Mouse (Mus musculus) left cerebral cortex, postnatal 25 days (tissue): ENCODE measurements at regions not wholly inside any gene's neighbourhood (a gene's known extent, or its start where the extent isn't known, plus 50 kb on each side); places are given as distances from the start of the nearest gene placed in this dataset.
"Not testable (repeated sequence)": the region's sequence is repeated elsewhere in the genome, so short reads cannot be mapped to it uniquely, and the experiment has no call there.

Experiments used
- DNase-seq, 2 experiments: peaks; one replicate each; pipeline ENCODE4 v3.0.0; 2022; ENCODE audit warnings: low spot score in 2 of 2, mixed read lengths in 1 of 2
- intact Hi-C: fragments of 180-260 bp; cut with DNase I; formaldehyde crosslinking; loops from one replicate; pipeline ENCODE4 v1.15.1; 2025

GRCm38 (mm10) chr12:70654546-70654945 lies 170.8 kb upstream of the Frmd6 start:
- peak in 1 of 2 experiments; percentile 39 for DNase-seq
- intact Hi-C loops: no loop called here

- intact Hi-C loops: no loop called here
- no peak for DNase-seq
These were observed 169.9 kb upstream of the Frmd6 start for GRCm38 (mm10) chr12:70655411-70655811.

- intact Hi-C loops: no loop called here
- DNase-seq: no peak
These were observed 169.3 kb upstream of the Frmd6 start for GRCm38 (mm10) chr12:70655900-70656544.

DNA sequence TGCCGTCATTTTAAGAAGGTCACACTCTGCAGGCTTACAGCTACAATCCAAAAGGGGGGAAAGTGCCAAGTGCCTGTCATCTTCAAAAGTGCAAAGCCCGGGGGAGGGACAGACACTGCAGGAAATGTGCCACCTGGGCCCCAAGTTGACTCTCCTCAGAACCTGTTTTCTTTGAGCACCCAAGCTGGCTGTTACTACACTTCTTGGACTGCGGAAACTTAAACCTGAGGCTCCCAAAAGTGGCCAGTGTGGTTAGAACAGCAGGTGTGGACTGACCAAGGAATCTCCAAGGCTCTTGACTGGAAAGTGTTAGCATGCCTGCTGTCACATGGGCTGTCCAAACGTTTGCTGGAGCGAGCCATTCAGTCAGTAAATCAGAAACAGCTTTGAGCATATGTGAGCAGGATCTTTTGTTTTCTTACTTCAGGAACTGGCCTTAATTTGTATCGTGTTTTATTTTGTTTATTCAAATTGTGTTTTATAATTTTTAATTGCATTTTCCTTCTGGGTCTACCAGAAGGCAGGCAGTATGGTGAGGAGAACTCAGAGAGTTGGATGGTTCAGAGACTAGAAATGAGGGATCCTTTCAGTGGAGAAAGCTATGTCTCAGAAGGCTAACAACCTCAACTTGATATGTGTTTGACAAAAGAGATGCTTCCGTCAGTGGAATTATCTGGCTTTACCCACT lies 168.4 kb upstream of the Frmd6 start:
- no peak for DNase-seq
- intact Hi-C loops: no loop called here

GRCm38 (mm10) chr12:70657493-70657810 lies 167.9 kb upstream of the Frmd6 start:
- intact Hi-C loops: no loop called here
- no peak for DNase-seq

GRCm38 (mm10) chr12:70658106-70658505 lies 167.2 kb upstream of the Frmd6 start:
- DNase-seq: no peak
- intact Hi-C loops: no loop called here

DNA sequence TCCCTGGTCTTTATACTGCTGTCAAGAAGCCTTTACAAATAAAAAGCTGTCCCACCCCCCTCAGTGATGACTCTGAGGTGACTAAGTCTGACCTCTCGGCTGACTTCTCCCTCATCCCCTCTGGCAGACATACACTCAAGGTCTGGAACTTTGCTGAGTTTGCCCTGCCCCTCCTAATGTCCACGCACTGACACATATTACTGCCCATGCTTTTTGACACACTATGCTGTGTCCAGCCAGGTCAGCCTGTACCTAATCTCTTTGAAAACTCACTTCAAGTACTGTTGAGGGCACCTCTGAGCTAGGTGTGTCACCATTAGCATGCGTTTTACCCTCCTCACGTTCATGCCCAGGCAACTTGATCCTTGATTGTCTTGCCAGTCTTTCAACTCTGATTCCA lies 164.9 kb upstream of the Frmd6 start:
- intact Hi-C loops: no loop called here
- no peak for DNase-seq

GRCm38 (mm10) chr12:70668158-70668557 lies 157.2 kb upstream of the Frmd6 start:
- DNase-seq, intact Hi-C loops: not testable (repeated sequence)

DNA sequence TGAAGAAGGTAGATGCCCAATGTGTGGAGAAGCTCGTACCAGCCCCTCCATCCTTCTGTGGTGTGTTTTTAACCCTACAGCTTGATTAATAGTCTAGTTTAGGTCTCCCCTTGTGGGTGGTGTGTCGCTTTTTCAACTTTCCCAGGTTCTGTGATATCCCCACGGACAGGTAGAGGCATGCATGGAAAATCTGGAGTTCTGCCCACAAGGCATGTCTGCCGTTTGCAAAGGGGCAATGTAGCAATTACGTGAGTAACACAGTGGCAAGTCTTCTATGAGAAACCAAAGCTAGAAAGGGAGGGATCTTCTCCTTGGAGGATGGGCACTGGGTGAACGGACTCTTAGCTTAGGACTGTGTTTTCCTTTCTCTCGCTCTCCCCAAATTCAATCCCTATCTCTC lies 153.2 kb upstream of the Frmd6 start:
- DNase-seq: no peak
- intact Hi-C loops: no loop called here

DNA sequence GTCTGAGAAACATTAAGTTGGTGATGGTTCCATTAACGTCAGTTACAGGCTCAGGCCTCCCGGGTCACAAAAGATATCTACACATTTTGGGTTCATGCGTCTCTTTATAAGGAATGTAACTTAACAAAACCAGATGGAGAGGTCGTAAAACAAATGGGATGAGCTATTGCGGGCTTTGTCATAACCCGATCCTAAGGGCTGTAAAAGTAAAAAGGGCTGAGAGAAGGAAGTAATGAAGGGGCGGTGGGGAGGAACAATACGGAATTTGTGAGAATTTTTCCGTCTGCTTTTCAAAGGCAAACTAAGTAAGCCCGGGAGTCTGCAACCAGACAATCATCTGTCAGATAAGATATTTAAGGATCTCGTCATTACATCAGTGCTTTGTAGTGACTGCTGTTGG lies 152.1 kb upstream of the Frmd6 start:
- no peak for DNase-seq
- intact Hi-C loops: no loop called here

DNA sequence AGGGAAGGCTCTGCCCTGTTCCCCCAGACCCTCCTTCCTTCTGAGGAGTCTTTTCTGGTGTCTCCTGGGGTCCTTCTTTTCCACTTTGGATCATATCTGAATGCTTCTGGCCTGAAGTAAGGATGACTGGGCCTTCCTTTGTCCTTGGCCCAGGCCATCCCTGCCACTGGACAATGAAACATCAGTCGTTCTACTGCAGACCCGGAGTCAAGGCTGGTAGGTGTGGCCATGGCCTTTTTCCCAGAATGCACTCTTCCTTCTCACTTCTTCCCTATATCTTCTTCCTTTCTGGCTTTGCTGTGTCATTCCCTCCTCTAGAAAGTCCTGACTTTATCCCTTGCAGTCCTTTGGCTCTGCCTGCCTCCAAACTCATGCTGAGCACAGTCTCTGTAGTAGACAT lies 151.2 kb upstream of the Frmd6 start:
- intact Hi-C loops: no loop called here
- no peak for DNase-seq

DNA sequence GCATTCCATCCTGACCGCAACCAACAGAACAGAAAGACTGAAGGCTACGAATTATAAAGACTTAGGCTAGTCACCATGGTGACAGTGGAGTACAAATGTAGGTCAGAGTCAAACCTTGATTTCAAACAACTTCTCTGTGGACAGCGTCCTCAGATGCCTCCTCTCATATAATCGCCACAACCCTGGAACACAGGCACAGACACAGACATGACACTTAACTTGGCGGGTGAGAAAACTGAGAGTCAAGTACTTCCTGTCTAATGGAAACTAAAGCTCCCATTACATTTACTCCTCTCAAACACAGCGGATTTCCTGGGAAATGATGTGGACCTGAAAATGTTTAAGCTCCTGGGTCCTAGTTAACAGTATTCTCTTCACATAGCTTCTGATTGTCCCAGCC lies 149.5 kb upstream of the Frmd6 start:
- DNase-seq: no peak
- intact Hi-C loops: no loop called here

DNA sequence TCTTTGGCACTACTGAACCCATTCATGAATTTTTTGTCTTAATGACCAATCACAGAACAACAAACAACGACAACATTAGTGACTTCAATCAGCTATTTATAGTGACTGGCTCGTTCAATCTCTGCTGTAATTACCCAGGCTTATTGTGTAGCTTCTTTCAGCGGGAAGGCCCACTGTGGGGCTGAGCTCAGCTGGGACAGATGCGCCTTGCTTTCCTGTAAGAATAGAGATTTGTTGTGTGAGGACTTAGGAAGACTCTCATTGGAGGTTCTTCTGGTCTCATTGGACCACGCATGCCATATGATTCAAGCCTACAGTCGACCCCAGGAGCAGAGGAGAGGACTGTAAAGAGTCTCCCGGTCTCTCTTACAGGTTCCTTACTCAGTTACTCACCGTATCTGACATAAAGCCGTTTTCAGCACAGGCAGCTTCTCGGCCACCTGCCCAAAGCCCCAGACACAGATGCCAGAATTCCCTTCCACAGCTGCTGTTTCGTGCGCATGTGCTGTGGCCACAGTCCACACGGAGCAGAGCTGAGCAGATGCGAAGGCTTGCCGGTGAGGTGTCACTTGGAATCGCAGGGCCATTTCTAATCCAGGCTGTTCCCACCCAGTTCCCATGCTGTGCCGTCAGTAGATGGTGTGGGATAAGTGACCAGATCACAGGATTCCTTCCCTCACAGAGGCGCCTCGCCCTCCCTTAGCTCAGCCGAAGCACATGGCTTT lies 145.5 kb upstream of the Frmd6 start:
- intact Hi-C loops: no loop called here
- peak; percentile 39 to 52 for DNase-seq

- intact Hi-C loops: no loop called here
- DNase-seq: no peak
These were observed 143.8 kb upstream of the Frmd6 start for GRCm38 (mm10) chr12:70681407-70681990.

GRCm38 (mm10) chr12:70684354-70684753 lies 141.0 kb upstream of the Frmd6 start:
- intact Hi-C loops: no loop called here
- no peak for DNase-seq

DNA sequence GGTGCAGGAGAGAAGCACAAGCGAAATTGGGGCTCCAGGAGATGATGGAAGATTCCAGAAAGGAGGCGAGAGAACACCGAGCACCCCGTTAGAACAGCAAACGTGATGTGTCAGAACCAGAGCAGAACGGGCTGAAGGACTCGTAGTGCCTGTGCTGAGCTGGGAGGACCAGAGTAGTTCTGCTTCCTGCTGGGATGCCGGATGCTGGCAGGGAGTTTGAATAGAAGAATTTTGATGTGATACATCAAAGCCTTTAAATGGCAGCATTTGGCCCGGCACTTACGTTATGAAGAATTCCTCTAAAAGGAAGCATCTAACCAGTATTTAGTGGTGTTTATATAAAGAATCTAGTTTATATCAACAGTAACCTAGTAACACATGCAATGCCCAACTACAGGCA lies 139.9 kb upstream of the Frmd6 start:
- DNase-seq: peak in 1 of 2 experiments; percentile 35
- intact Hi-C loops: no loop called here

DNA sequence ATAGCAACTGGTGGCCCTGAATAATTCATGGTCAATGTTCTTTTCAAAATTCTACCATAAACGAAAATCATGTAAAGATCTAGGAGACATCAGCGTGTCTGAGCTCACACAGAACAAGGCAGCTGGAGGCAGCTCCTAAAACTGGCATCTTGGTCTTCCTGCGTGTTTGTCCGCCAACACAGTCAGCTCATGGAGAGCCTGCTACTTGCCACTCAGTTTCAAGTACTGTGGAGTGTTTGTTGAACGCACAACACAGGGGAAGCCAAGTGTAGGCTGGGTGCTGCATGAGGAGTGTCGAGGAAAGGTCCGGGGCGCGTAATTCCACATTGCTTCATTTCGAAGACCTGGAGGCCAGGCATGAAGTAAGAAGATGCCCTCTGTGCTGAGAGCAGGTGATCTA lies 139.0 kb upstream of the Frmd6 start:
- intact Hi-C loops: loop anchor here (2.0 kb wide), 1 partner anchor 60 kb away; no protein-coding TSS in a partner anchor
- DNase-seq: peak in 1 of 2 experiments; percentile 53

DNA sequence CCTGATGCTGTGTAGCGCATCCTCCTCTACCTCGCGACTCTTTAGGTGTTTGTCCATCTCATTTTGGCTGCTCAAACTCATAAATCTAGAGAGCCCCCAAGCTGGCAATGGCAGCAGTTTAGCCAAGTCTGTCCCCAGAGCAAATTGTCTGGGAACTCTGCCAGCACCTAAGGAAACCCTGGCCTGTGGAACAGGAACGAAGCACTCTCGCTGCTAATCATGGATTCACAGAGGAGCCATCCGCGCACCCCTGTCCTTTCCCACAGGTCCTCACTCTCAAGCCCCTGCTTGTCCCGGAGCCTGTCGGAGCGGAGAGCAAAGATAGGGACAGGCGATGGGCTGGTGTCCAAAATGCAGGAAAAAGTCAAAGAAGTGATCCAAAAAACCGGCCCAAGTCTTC lies 138.3 kb upstream of the Frmd6 start:
- DNase-seq: no peak

DNA sequence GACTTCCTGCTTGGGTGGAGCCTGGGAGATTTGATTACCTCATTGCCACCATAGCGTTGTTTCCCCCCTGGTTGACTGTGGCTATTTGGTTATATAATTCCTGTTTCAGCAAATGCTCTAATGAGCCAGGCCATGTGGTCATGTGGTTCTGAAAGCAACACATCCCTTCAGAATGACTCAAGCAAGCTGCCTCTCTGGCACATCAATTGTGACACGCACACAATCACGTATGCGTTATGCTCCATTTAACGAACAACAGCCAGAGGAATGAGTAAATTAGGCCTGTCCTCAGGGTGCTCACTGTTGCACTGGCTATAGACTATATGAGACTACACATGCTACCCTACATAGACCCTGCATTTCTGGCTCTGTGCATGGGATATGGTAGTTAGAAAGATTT lies 130.2 kb upstream of the Frmd6 start:
- peak in 1 of 2 experiments; percentile 42 for DNase-seq
- intact Hi-C loops: loop anchor here (5.0 kb wide), 4 partner anchors 82 to 217 kb away; no protein-coding TSS in a partner anchor

More for the DNA sequence above, 138.3 kb upstream of the Frmd6 start:
- intact Hi-C loops: loop anchor here (2.0 kb wide), 1 partner anchor 60 kb away; no protein-coding TSS in a partner anchor

- peak; percentile 37 to 88 for DNase-seq
- intact Hi-C loops: loop anchor here (2.0 to 5.0 kb wide), 5 partner anchors 81 to 216 kb away; no protein-coding TSS in a partner anchor
These were observed 129.1 kb upstream of the Frmd6 start for GRCm38 (mm10) chr12:70696256-70696655.
